Mouse (Mus musculus): ENCODE results near the gene Spint2. TPM values are rescaled to one million over a fixed set of nuclear protein-coding genes. Genes with fewer than 3 reads are reported as not detected.
A peak's percentile ranks its signal among the peaks of the same experiment; 100 is the strongest.
"Not testable (repeated sequence)": the region's sequence is repeated elsewhere in the genome, so short reads cannot be mapped to it uniquely, and the experiment has no call there.

Gene Spint2
- total RNA-seq, 1 experiment, result 202 TPM

DNA sequence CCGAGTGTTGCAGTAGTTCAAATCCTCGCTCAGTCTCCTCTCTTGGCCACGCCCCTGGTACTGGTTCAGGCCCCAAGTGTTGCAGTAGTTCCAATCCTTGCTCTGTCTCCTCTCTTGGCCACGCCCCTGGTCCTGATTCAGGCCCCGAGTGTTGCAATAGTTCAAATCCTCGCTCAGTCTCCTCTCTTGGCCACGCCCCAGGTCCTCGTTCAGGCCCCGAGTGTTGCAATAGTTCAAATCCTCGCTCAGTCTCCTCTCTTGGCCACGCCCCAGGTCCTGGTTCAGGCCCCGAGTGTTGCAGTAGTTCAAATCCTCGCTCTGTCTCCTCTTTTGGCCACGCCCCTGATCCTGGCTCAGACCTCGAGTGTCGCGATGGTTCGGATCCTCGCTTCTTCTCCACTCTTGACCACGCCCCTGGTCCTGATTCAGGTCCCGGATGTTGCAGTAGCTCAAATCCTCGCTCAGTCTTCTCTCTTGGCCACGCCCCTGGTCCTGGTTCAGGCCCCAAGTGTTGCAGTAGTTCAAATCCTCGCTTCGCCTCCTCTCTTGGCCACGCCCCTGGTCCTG lies 69.4 kb downstream of the Spint2 start:
- peak overlapping the region; percentile 26 to 63; a peak in 3 of 4 replicates for H3K4me3 ChIP-seq (ENCODE audit: insufficient read depth in 1 of 2, low read depth in 1 of 2, low read length in 2 of 2, poor library complexity in 1 of 2, severe bottlenecking in 1 of 2)
- peak overlapping the region; percentile 18; the same call in 1 of the 2 replicates for H3K27ac ChIP-seq (ENCODE audit: insufficient read depth, low read depth, low read length, poor library complexity, severe bottlenecking)
- TF ChIP-seq HCFC1 (IDR thresholded peaks at IDR 0.05; ENCODE audit: borderline replicate concordance, insufficient read depth, low read length) (no peak), CHD2 (IDR thresholded peaks at IDR 0.05; ENCODE audit: low read depth, low read length) (peak; percentile 78; the same call in 1 of the 2 replicates)
- no peaks in the 10 kb centered on the region for H3K9me3 ChIP-seq (ENCODE audit: control insufficient read depth, insufficient read depth, low read depth, low read length)
- no peak overlapping the region for H3K9ac ChIP-seq (ENCODE audit: insufficient read depth, low read depth, low read length, poor library complexity, severe bottlenecking)
- H3K4me1 ChIP-seq (ENCODE audit: control insufficient read depth in 2 of 2, insufficient read depth in 2 of 2, low read length in 2 of 2, poor library complexity in 1 of 2), result peaks cover 0 to 1% of the 10 kb centered on the region in 2 experiments; a peak in 1 of 4 replicates
- DNase-seq (ENCODE audit: low read depth, low spot score), result no peak
- no peaks in the 10 kb centered on the region for H3K36me3 ChIP-seq (ENCODE audit: control insufficient read depth, insufficient read depth, low read length, poor library complexity, severe bottlenecking)
- in situ Hi-C loops (cut with MboI; ENCODE audit: low sequenced_read_pairs in 2 of 2, unreplicated experiment in 2 of 2), result no loop called here

DNA sequence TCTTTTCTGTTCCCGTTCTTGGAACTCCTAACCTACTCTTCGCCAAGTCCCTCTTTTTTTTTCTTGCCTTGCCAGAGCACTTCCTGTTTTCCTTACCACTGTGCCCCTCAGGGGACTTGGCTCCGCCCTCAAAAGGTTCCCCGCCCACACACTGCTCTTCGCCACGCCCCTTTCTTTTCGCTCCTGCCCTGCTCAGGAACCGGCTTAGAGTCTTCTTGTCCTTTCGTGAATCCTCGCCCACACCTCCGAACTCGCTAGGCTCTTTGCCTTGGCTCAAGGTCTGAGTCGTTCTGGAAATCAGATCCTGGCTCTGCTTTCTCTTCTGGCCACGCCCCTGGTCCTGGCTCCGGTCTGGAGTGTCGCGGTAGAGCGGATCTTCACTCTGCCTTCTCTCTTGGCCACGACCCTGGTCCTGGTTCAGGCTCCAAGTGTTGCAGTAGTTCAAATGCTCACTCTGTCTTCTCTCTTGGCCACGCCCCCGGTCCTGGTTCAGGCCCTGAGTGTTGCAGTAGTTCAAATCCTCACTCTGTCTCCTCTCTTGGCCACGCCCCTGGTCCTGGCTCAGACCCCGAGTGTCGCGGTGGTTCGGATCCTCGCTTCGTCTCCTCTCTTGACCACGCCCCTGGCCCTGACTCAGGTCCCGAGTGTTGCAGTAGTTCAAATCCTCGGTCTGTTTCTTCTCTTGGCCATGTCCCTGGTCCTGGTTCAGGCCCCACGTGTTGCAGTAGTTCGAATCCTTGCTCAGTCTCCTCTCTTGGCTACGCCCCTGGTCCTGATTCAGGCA lies 70.1 kb downstream of the Spint2 start:
- H3K9me3 ChIP-seq (ENCODE audit: control insufficient read depth, insufficient read depth, low read depth, low read length), result no peaks in the 10 kb centered on the region
- peak overlapping the region; percentile 60 for H3K27ac ChIP-seq (ENCODE audit: insufficient read depth, low read depth, low read length, poor library complexity, severe bottlenecking)
- DNase-seq (ENCODE audit: low read depth, low spot score), result peak; percentile 68
- in situ Hi-C loops (cut with MboI; ENCODE audit: low sequenced_read_pairs in 2 of 2, unreplicated experiment in 2 of 2), result no loop called here
- TF ChIP-seq ZC3H11A (IDR thresholded peaks at IDR 0.05; ENCODE audit: borderline replicate concordance, low read depth, low read length), result no peak
- peak; percentile 84 for TF ChIP-seq ZNF384 (IDR thresholded peaks at IDR 0.05; ENCODE audit: low read depth, low read length)
- peaks cover 0 to 1% of the 10 kb centered on the region in 2 experiments; a peak in 1 of 4 replicates for H3K4me1 ChIP-seq (ENCODE audit: control insufficient read depth in 2 of 2, insufficient read depth in 2 of 2, low read length in 2 of 2, poor library complexity in 1 of 2)
- no peaks in the 10 kb centered on the region for H3K36me3 ChIP-seq (ENCODE audit: control insufficient read depth, insufficient read depth, low read length, poor library complexity, severe bottlenecking)
- peak overlapping the region; percentile 31 to 63; a peak in 3 of 4 replicates for H3K4me3 ChIP-seq (ENCODE audit: insufficient read depth in 1 of 2, low read depth in 1 of 2, low read length in 2 of 2, poor library complexity in 1 of 2, severe bottlenecking in 1 of 2)
- H3K9ac ChIP-seq (ENCODE audit: insufficient read depth, low read depth, low read length, poor library complexity, severe bottlenecking), result 0 out of 2 replicates have a peak overlapping the region, but pooled peaks have one; percentile 11

DNA sequence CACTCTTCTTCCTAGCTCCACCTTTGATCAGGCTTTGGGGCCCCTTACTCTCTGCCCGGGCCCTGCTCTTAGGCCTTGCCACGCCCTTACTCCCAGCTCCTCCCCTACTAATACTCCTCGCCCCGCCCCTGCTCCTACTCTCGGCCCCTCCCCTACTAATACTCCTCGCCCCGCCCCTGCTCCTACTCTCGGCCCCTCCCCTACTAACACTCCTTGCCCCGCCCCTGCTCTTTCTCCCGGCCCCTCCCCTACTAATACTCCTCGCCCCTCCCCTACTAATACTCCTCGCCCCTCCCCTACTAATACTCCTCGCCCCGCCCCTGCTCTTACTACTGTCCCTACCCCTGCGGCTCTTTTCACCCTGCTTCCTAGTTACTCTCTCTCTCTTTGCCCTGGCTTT lies 70.7 kb downstream of the Spint2 start:
- H3K4me1 ChIP-seq (ENCODE audit: control insufficient read depth in 2 of 2, insufficient read depth in 2 of 2, low read length in 2 of 2, poor library complexity in 1 of 2); H3K36me3 ChIP-seq (ENCODE audit: control insufficient read depth, insufficient read depth, low read length, poor library complexity, severe bottlenecking); H3K9me3 ChIP-seq (ENCODE audit: control insufficient read depth, insufficient read depth, low read depth, low read length); H3K9ac ChIP-seq (ENCODE audit: insufficient read depth, low read depth, low read length, poor library complexity, severe bottlenecking); in situ Hi-C loops (cut with MboI; ENCODE audit: low sequenced_read_pairs in 2 of 2, unreplicated experiment in 2 of 2); DNase-seq (ENCODE audit: low read depth, low spot score): not testable (repeated sequence)
- peak overlapping the region; percentile 29 to 63; a peak in 3 of 4 replicates for H3K4me3 ChIP-seq (ENCODE audit: insufficient read depth in 1 of 2, low read depth in 1 of 2, low read length in 2 of 2, poor library complexity in 1 of 2, severe bottlenecking in 1 of 2)
- peak overlapping the region; percentile 60; the same call in 1 of the 2 replicates for H3K27ac ChIP-seq (ENCODE audit: insufficient read depth, low read depth, low read length, poor library complexity, severe bottlenecking)

Other genes with a start within 250 kb of the Spint2 start
- 5.1 and 8.5 TPM in 2 replicates for gene Ryr1, start 156.7 kb downstream of the Spint2 start, total RNA-seq (2012; rRNA removed)
- 5.6 and 5.9 TPM in 2 replicates for gene Rasgrp4, start 147.1 kb downstream of the Spint2 start, total RNA-seq (2012; rRNA removed)
- 20.8 and 42.5 TPM in 2 replicates for gene Fam98c, start 125.7 kb downstream of the Spint2 start, total RNA-seq (2012; rRNA removed)
- 0.67 and 1.2 TPM in 2 replicates for gene Ggn, start 111.7 kb downstream of the Spint2 start, total RNA-seq (2012; rRNA removed)
- gene Spred3, start 111.5 kb downstream of the Spint2 start, total RNA-seq (2012; rRNA removed), result 5.1 and 6.2 TPM in 2 replicates
- gene Psmd8, start 101.2 kb downstream of the Spint2 start, total RNA-seq (2012; rRNA removed), result 209 and 211 TPM in 2 replicates
- gene Catsperg1, start 67.9 kb downstream of the Spint2 start, total RNA-seq (2012; rRNA removed), result 2.1 and 2.9 TPM in 2 replicates
- gene Kcnk6, start 49.4 kb downstream of the Spint2 start, total RNA-seq (2012; rRNA removed), result 6.2 and 8.5 TPM in 2 replicates
- 201 and 296 TPM in 2 replicates for gene Yif1b, start 43.6 kb downstream of the Spint2 start, total RNA-seq (2012; rRNA removed)
- 19.9 and 20.0 TPM in 2 replicates for gene 2200002D01Rik, start 33.4 kb downstream of the Spint2 start, total RNA-seq (2012; rRNA removed)
- gene Ppp1r14a, start 7.4 kb upstream of the Spint2 start, total RNA-seq (2012; rRNA removed), result 10.6 and 11.2 TPM in 2 replicates
- gene Dpf1, start 22.0 kb upstream of the Spint2 start, total RNA-seq (2012; rRNA removed), result 18.0 and 20.0 TPM in 2 replicates
- 27.5 and 33.2 TPM in 2 replicates for gene Sipa1l3, start 236.7 kb upstream of the Spint2 start, total RNA-seq (2012; rRNA removed)

Measured in ES-E14 (cell line).